Mouse (Mus musculus) induced T-regulatory cell, adult 2 months (primary cell): ENCODE data around the gene Itprid1.

Experiments
- DNase-seq: peaks from one replicate; pipeline ENCODE4 v3.0.0-alpha.2; 2012; ENCODE audit warnings: low read depth

The Itprid1 gene

GRCm38 (mm10) chr6:55836650-55837320 is at the start of gene Itprid1:
Gene Itprid1, plus strand, starts transcription at chr6:55836895.
- no peak for DNase-seq

GRCm38 (mm10) chr6:55789557-55789956 is 47.1 kb upstream of the Itprid1 start:
- no peak for DNase-seq

DNA sequence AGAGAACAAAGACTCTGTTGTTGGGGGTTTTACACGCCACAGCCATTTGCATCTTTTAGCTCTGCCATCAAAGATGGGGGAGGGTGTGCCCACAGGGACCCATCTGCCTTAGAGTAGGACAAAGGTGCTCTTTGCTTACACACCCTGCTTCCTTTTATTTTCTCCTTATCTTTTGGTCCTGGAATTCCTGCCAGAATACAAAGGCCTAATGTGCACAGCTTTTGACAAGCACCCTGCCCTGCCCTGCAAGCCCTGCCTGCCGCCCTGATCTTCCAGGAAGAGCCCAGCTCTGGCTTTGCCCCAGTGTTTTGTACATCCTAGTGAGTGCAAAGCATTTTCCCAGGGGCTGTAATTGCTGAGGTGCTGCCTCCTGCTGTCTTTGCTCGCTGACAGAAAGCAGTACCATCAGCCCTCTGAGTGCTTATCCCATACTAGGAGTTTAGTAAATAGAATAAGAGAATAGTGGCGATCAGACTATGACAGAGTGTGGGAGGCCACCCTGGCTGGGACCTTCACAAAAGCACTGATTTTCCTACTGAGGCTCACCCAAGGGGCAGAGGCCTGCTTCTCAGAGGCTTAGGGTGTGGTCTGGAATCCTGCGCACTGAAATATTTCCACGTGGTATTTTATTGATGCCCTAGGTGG is 44.7 kb upstream of the Itprid1 start:
- no peak for DNase-seq

- no peak for DNase-seq
These were observed 44.2 kb upstream of the Itprid1 start for GRCm38 (mm10) chr6:55792536-55792935.

- DNase-seq = no peak
These were observed 34.0 kb upstream of the Itprid1 start for GRCm38 (mm10) chr6:55802686-55803085.

DNA sequence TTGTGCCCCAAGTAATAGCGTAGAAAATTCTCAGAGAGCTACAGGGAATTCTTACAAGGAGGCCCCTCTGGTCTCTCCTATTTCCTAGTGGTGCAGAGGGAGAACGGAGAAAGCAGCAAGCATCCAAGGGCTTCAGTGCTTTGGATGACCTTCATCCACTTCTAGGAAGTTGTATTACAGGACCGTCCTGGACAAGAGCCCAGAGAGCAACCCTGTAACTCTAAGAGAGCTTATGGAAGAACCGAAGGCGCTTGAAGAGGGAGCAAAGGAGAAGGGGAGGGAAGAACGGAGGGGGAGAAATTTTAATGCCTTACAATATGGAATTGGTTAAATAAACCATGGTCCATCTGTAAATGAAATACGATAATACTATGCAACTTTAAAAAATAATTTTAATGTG is 33.3 kb upstream of the Itprid1 start:
- DNase-seq = no peak

- no peak for DNase-seq
These were observed 32.6 kb upstream of the Itprid1 start for GRCm38 (mm10) chr6:55803991-55804680.

- no peak for DNase-seq
These were observed 32.1 kb upstream of the Itprid1 start for GRCm38 (mm10) chr6:55804681-55805000.

DNA sequence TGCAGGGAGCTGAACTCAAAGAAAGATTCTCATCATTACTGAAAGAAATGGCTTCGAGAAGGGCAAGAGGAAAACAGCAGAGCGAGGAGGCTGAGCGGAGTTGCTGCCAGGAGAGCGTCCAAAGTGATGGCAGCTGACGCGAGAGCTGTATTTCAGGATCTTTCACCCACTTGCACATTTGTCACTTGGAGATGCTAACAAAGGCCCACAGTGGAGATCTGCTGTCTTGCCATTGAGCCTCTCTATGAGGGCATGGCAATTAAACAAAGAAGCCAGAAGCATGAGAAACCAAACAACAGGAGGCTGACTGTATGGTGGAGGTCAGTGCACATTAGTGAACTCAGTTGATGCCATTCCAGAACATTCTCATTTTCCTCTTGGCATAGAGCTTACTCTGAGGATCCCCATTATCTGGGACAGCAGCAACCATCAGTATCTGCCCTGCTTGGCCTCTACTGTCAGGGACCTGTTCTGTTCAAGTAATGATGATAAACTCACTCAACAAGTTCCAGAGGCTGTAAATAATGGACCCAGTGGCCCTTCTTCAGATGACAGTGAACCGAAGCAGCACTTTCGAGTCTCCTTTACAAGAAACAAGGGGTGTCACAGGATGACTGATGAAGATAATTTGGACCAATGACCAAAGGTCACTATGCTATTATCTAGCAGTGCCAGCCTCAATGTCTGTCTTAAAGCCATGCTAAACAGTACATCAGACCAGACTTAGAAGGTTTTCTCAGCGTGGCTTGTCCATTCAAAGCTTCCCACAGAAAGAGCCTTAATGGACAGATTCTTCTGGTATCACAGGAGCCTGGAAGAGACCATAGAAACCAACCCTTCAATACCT is 31.2 kb upstream of the Itprid1 start:
- DNase-seq = no peak

GRCm38 (mm10) chr6:55806537-55806936 is 30.2 kb upstream of the Itprid1 start:
- no peak for DNase-seq

DNA sequence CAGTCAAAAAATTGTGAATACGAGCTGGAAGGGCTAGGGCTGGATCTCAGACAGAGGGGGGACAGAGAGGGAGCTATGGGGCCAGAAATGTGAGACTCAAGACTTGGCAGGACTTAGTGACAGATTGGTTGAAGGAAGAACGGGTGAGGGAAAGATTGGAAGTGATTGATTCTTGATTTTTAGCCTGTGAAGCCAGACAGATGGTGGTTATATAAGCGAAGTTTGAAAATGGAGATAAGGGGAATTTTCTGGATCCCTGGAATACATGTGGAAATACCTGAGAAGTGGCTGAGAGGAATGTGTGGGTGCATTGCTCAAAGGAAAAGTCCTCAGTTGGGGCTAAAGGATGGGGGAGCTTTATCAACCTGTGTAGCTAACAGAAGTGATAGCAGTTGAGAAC is 28.0 kb upstream of the Itprid1 start:
- no peak for DNase-seq

DNA sequence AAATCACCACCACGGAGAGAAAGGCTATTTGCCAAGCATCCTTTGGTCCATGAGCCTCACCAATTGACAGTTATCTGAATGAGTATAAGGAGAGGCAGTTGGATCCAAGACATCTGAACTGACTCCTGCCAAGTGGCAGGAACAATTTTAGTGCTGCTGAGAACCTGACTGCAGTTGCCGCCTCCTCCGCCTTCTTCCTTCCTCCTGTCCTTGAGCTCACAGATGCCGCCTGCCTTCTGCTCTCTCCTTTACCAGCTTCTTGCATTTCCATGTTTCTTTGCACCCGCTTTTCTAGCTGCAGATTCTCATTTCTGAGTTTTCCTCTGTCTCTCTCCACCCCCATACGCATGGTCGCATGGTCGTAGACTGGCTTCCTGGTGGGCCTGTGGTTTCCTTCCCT is 25.5 kb upstream of the Itprid1 start:
- DNase-seq = no peak

DNA sequence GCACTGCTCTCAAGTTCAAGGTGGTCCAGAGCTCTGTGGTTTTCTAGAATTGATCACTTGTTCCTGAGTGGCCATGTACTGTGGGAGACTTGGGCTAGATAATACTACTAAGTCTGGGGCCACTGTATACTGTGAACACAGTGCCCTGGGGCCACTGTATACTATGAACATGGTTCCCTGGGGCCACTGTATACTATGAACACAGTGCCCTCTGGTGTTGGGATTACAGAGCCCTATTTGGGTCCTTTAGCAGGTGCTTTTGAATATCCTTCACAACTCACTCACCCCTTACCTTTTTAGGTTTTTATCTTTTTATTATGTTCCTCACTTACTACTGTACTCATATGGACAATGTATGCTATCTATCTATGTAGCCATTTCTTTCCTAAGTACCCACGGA is 24.3 kb upstream of the Itprid1 start:
- DNase-seq = no peak

- DNase-seq = no peak
These were observed 22.3 kb upstream of the Itprid1 start for GRCm38 (mm10) chr6:55814184-55814926.

- no peak for DNase-seq
These were observed 19.8 kb upstream of the Itprid1 start for GRCm38 (mm10) chr6:55816911-55817310.

GRCm38 (mm10) chr6:55829722-55830121 is 7.0 kb upstream of the Itprid1 start:
- DNase-seq = no peak

- no peak for DNase-seq
These were observed 15.9 kb downstream of the Itprid1 start for GRCm38 (mm10) chr6:55852589-55852988.

DNA sequence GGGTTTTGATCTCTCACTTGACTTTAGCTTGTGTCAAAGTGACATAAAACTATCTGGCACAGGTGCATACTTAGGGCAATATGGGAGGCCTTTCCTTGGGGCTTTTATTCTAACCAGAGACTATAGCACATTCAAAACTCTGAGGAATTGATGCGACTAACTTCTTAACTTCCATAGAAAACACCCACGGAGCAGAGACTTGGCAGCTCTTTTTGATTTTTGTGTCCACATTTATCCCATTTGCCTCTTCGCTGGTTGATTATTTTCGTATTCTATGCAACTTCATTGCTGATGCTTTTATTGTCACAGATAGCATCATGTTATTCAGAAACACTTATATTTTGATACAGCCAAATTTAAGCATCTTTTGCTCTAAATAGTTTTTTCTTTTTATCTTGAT is 19.4 kb downstream of the Itprid1 start:
- DNase-seq = no peak

- no peak for DNase-seq
These were observed 28.5 kb downstream of the Itprid1 start for GRCm38 (mm10) chr6:55865206-55865605.

DNA sequence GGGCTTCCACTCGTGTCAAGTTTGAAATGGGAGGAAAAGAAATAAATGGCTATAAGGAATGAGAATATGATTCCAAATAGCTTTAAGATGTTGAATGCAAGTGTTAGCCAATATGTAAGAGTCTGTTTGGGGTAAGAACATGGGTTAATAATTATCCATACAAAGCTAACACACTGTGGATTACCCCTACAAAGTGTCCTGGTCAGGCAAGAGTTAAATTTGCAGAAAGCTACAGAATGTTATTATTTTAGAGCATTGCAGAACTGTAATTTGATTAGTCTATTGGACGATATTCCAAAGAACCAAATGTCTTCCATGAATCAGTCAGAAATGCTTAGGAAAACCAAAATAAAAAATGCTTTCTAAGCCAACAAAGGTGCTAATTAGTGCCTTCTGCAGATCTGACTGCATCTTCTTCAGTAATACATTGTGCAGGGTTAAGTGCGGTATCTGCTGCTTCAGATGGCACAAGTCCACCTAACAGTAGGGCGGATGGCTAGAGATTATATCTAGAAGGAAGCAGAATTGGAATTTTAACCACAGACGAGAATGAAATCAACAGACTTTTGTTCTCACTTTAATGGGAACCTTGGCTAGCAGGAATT is 42.8 kb downstream of the Itprid1 start:
- DNase-seq = no peak

DNA sequence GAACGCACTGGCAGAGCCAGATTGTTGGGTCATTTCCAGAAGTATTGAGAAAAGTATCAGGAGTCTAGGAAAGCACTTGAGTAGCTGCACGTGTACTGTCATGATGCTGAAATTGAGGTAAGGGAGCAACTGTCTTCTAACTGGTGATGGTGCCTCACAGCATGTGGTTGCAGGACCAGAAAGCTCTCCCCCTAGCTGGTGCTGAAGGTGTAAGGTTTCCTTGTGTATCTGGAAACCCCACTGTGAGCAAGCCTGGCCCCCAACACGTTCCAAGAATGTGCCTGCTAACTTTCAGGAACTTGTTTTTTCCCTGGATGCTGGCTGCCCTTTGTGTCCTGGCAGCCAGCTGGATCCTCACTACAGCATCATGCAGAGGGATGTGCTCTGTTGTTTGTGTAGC is 44.2 kb downstream of the Itprid1 start:
- no peak for DNase-seq
